Mouse (Mus musculus) kidney, adult 2 months (tissue): ENCODE results near the gene Cmya5.

ENCODE experiments used
- CTCF ChIP-seq: fragments of 200-500 bp; conservative IDR thresholded peaks from 2 replicates; pipeline ENCODE4 v1.5.1; 2011; ENCODE audit warnings: low read depth, mild to moderate bottlenecking, control low read depth, low read length, moderate library complexity, mixed read lengths; ENCODE audit not compliant: insufficient read depth, insufficient read length
- POLR2A ChIP-seq: fragments of 200-500 bp; IDR thresholded peaks from one replicate; pipeline ENCODE4 v1.6.1; 2011; ENCODE audit warnings: low read depth, low read length, control low read depth

GRCm38 (mm10) chr13:93068353-93068752 is 76.2 kb downstream of the Cmya5 start:
- TF ChIP-seq CTCF (no peak), POLR2A (no peak)
